Mouse (Mus musculus): ENCODE data around the gene Il16. TPM values are rescaled to one million over a fixed set of nuclear protein-coding genes. Genes with fewer than 3 reads are reported as not detected.
A peak's percentile ranks its signal among the peaks of the same experiment; 100 is the strongest.

Gene Il16
- polyA plus RNA-seq, 1 experiment from 2014 or later = 1.1 TPM

GRCm38 (mm10) chr7:83667936-83668645 lies 77.4 kb downstream of the Il16 start:
- 81% methylated on average over 5 of the region's 5 CpGs for WGBS
- Histone ChIP-seq H3K36me3 (ENCODE audit: poor library complexity, severe bottlenecking) (no peaks in the 10 kb centered on the region), H3K9ac (no peak overlapping the region), H3K27ac (no peak overlapping the region), H3K4me3 (no peak overlapping the region), H3K4me1 (no peaks in the 10 kb centered on the region), H3K27me3 (no peaks in the 10 kb centered on the region), H3K9me3 (replicated peaks) (no peaks in the 10 kb centered on the region), H3K4me2 (no peak overlapping the region)
- ATAC-seq = no peak

- no peak overlapping the region for H3K9ac ChIP-seq
- no peak overlapping the region for H3K4me2 ChIP-seq
- H3K4me3 ChIP-seq = no peak overlapping the region
- H3K27me3 ChIP-seq = no peaks in the 10 kb centered on the region
- no peaks in the 10 kb centered on the region for H3K36me3 ChIP-seq (ENCODE audit: poor library complexity, severe bottlenecking)
- H3K4me1 ChIP-seq = no peaks in the 10 kb centered on the region
- 86% methylated on average over 4 of the region's 4 CpGs for WGBS
- no peak overlapping the region for H3K27ac ChIP-seq
- no peaks in the 10 kb centered on the region for H3K9me3 ChIP-seq (replicated peaks)
- ATAC-seq = no peak
These were observed 79.4 kb downstream of the Il16 start for GRCm38 (mm10) chr7:83666087-83666595.

DNA sequence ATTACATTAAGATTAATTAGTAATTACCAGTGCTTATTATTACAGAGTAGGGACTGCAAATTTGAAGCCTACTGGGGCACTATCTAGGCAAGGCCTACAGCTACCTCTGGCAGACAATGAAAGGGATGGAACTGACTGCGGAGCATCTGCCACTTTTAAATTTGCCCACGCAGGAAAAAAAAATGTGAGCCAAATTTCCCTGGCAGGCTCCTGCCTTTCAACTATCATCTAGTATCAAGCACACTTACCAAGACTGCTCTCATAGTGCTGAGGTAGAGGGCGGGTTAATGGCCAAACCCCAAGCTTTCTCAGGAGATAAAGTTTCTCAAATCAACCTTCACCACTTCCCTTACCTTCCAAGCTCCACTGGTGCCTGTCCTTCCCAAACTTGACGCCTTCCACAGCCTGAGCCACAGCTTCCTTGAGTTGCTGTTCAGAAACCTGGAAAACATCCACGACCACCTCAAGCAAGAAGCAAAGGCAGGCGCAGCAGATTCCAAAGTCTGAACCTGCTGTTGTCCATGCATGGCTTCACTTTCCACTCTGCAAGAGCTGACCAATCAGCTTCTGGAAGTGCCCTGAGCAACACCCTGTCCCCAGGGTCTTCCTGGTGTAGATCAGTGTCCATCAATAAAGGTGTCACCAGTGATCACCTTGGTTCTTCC lies 82.7 kb downstream of the Il16 start:
- no peak overlapping the region for H3K9ac ChIP-seq
- no peak overlapping the region for H3K4me2 ChIP-seq
- ATAC-seq = no peak
- no peaks in the 10 kb centered on the region for H3K36me3 ChIP-seq (ENCODE audit: poor library complexity, severe bottlenecking)
- H3K27ac ChIP-seq = no peak overlapping the region
- no peaks in the 10 kb centered on the region for H3K9me3 ChIP-seq (replicated peaks)
- no peaks in the 10 kb centered on the region for H3K27me3 ChIP-seq
- H3K4me1 ChIP-seq = no peaks in the 10 kb centered on the region
- 82% methylated on average over 6 of the region's 6 CpGs for WGBS
- H3K4me3 ChIP-seq = no peak overlapping the region

DNA sequence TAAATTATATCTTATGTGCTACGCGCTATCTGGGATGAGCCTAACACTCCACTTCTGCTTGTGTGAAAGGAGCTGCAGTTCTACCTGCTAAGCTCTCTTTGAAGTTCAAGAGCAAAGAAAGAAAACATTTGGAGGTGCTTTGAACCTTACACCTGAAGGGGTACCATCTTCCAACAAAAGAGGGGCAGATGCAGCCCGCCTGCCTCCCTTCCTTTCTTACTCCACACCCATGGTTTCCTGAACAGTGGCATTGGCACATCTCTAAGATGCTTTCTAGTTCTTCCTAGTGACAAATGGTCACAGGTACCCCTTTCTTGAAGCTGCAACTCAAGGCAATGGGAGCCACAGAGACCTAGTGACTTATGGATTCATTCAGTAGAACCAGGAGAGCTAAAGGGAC lies 83.8 kb downstream of the Il16 start:
- no peak for ATAC-seq
- WGBS = 97% methylated on average over 3 of the region's 3 CpGs
- H3K36me3 ChIP-seq (ENCODE audit: poor library complexity, severe bottlenecking) = no peaks in the 10 kb centered on the region
- no peak overlapping the region for H3K9ac ChIP-seq
- no peaks in the 10 kb centered on the region for H3K9me3 ChIP-seq (replicated peaks)
- no peaks in the 10 kb centered on the region for H3K27me3 ChIP-seq
- H3K4me2 ChIP-seq = no peak overlapping the region
- H3K4me3 ChIP-seq = no peak overlapping the region
- H3K4me1 ChIP-seq = no peaks in the 10 kb centered on the region
- H3K27ac ChIP-seq = no peak overlapping the region

GRCm38 (mm10) chr7:83661031-83661430 lies 84.5 kb downstream of the Il16 start:
- Histone ChIP-seq H3K4me1 (no peaks in the 10 kb centered on the region), H3K27me3 (no peaks in the 10 kb centered on the region), H3K36me3 (ENCODE audit: poor library complexity, severe bottlenecking) (no peaks in the 10 kb centered on the region), H3K9me3 (replicated peaks) (no peaks in the 10 kb centered on the region), H3K4me2 (no peak overlapping the region), H3K9ac (no peak overlapping the region), H3K4me3 (no peak overlapping the region), H3K27ac (no peak overlapping the region)
- 87% methylated on average over 10 of the region's 10 CpGs for WGBS
- ATAC-seq = no peak

DNA sequence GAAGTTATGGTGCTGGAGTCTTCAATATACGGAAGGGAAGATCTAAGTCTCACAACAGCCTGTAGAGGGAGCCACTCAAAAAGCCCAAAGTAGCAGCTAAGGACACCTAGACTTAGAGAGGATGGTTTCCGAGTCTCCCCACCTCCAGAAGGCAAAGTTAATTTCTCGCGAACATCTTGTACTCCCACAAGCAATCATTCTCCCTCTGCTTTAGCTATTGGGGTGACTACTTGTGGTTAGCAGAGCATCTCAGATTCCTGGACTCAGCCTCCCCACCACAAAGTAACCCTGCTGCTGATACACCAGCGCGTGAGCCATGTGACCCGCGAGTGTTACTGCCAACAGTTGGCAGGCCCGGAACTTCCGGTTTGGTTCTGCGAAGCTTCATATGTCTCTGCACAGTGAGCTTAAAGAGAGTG lies 85.2 kb downstream of the Il16 start:
- Histone ChIP-seq H3K4me2 (no peak overlapping the region), H3K27me3 (no peaks in the 10 kb centered on the region), H3K27ac (no peak overlapping the region), H3K36me3 (ENCODE audit: poor library complexity, severe bottlenecking) (no peaks in the 10 kb centered on the region), H3K9ac (no peak overlapping the region), H3K4me3 (no peak overlapping the region), H3K9me3 (replicated peaks) (no peaks in the 10 kb centered on the region), H3K4me1 (no peaks in the 10 kb centered on the region)
- no peak for ATAC-seq
- WGBS = 95% methylated on average over 11 of the region's 11 CpGs

DNA sequence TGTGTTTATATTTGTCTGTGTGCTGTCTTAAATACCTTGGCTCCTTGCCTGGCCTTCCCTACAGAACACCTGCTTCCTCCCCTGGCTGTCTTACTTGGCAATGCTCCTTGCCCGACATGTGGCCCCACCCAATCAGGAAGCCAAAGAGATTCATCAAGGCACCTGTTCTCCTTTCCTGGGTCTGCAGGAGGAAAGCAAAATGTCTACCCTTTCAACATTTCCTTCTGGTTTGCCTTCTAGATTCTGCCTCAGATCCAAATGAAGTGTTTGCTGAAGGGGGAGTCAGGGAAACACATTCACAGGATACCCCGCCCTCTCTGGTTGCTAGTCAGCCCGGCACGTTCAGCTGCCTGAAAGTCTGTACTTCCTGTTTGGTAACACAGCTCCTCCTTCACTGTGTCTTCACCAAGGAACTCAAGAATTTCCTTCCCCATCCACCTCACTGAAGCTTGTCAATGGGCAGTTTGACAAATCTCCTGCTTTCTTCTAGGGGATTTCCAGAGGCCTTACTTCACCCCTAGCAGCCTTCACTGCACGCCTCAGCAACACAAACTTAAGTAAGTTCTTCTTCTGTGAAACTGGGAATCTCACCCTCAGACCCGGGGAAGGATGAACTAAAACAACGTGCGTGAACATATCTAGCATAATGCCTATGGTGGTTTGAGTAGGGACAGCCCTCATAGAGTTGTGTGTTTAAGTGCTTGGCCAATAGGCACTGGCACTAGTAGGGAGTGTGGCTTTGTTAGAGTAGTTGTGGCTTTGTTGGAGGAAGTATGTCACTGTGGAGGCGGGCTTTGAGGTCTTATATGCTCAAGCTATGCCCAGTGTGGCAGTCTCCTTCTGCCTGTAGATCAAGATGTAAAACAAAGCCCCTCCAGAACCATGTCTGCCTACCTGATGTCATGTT lies 86.1 kb downstream of the Il16 start:
- 0 out of 2 replicates have a peak, but pooled peaks have one; percentile 16 for ATAC-seq
- 88% methylated on average over 9 of the region's 9 CpGs for WGBS

DNA sequence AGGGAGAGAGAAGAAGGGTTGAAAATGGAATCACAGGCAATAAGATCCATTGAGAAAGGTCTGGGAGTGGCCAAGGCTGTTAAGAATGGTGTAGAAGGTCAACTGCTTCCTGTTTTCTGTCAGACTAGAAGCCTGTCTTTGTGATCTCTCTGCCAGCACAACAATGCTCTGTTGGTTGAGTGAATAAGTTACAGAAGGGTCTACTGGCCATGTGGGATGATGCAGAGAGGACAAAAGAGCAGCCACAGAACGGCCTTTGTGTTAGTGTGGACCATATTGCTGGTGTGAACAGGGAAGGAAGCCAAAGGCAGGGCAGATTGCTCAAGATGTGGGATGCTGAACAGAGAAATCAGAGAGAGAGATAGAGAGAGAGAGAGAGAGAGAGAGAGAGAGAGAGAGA lies 86.8 kb downstream of the Il16 start:
- Histone ChIP-seq H3K4me3 (no peak overlapping the region), H3K9ac (no peak overlapping the region), H3K27ac (no peak overlapping the region), H3K27me3 (no peaks in the 10 kb centered on the region), H3K4me2 (no peak overlapping the region), H3K9me3 (replicated peaks) (no peaks in the 10 kb centered on the region), H3K4me1 (no peaks in the 10 kb centered on the region), H3K36me3 (ENCODE audit: poor library complexity, severe bottlenecking) (no peaks in the 10 kb centered on the region)
- WGBS = 75% methylated on average over 1 of the region's 1 CpGs
- no peak for ATAC-seq

More for the DNA sequence above, 86.1 kb downstream of the Il16 start:
- Histone ChIP-seq H3K27me3 (no peaks in the 10 kb centered on the region), H3K4me1 (no peaks in the 10 kb centered on the region), H3K4me2 (no peak overlapping the region), H3K9me3 (replicated peaks) (no peaks in the 10 kb centered on the region), H3K9ac (no peak overlapping the region), H3K4me3 (no peak overlapping the region), H3K27ac (no peak overlapping the region), H3K36me3 (ENCODE audit: poor library complexity, severe bottlenecking) (no peaks in the 10 kb centered on the region)

DNA sequence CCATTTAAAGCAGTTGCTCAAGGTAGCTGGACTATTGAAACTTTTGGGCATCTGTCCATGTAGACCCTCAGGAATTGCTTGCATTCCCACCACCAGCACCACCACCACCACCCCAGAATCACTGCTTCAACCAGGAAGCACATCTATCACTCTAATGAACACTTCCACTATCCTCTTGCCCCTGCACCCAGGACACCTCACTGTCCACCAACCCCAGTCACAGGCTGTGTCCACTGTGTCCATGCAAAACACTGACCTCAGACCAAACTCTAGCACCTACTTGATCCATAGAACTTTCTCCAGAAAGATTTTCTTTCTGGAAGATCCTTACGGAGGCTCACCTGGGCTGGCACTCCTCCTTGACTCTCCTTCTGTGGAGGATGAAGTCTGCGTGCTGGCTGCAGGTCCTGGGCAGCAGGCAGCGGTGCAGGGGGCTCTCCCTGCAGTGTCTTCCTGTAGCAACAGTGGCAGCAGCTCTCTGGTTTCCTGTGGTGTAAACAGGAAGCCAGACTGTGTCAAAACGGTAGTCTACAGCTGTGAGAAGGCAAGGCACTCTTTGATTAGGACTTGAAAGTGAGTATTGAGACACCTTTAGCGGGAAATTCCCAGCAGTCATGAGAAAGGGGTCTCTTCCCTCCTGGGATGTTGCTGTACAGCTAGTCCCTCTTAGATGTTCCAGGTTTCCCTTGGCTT lies 90.4 kb downstream of the Il16 start:
- no peak for ATAC-seq

GRCm38 (mm10) chr7:83654196-83654595 lies 91.3 kb downstream of the Il16 start:
- whole genome bisulfite sequencing = 88% methylated on average over 2 of the region's 2 CpGs

More for the DNA sequence above, 90.4 kb downstream of the Il16 start:
- Histone ChIP-seq H3K36me3 (ENCODE audit: poor library complexity, severe bottlenecking) (no peaks in the 10 kb centered on the region), H3K4me2 (no peak overlapping the region), H3K27me3 (no peaks in the 10 kb centered on the region), H3K4me1 (no peaks in the 10 kb centered on the region), H3K9ac (no peak overlapping the region), H3K4me3 (no peak overlapping the region), H3K27ac (no peak overlapping the region), H3K9me3 (replicated peaks) (no peaks in the 10 kb centered on the region)
- 82% methylated on average over 5 of the region's 5 CpGs for WGBS

DNA sequence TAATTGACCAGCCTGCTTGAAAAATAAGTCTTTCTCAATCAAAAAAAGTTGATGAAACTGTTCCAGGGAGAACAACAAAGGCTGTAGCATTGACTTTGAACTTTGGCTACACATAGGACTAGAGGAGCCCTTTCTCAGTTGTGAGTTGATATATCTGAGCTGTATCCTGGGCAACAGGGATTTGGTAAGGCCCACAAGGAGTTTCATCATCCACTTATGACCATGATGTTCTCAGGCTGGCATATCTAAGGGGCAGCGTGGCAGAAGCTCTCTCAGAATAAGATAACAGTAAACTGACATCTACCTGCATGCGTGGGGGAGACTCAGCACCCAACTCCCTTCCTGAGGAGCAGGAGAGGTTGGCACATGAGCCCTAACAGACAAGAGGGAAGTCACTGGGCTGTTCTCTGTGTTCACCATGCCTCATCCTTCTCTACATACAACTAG lies 91.9 kb downstream of the Il16 start:
- H3K27me3 ChIP-seq = no peaks in the 10 kb centered on the region
- no peaks in the 10 kb centered on the region for H3K36me3 ChIP-seq (ENCODE audit: poor library complexity, severe bottlenecking)
- H3K4me1 ChIP-seq = no peaks in the 10 kb centered on the region
- ATAC-seq = no peak
- no peaks in the 10 kb centered on the region for H3K9me3 ChIP-seq (replicated peaks)
- no peak overlapping the region for H3K27ac ChIP-seq
- no peak overlapping the region for H3K9ac ChIP-seq
- H3K4me2 ChIP-seq = no peak overlapping the region
- H3K4me3 ChIP-seq = no peak overlapping the region
- WGBS = 87% methylated on average over 2 of the region's 2 CpGs

More at GRCm38 (mm10) chr7:83654196-83654595, 91.3 kb downstream of the Il16 start:
- Histone ChIP-seq H3K4me2 (no peak overlapping the region), H3K9me3 (replicated peaks) (no peaks in the 10 kb centered on the region), H3K27ac (no peak overlapping the region), H3K9ac (no peak overlapping the region), H3K27me3 (no peaks in the 10 kb centered on the region), H3K4me1 (no peaks in the 10 kb centered on the region), H3K4me3 (no peak overlapping the region), H3K36me3 (ENCODE audit: poor library complexity, severe bottlenecking) (no peaks in the 10 kb centered on the region)
- no peak for ATAC-seq

All from forebrain, embryonic 13.5 days (tissue).